Mouse (Mus musculus) heart, adult 2 months (tissue): ENCODE results near the gene Cd164l2. TPM values are rescaled to one million over a fixed set of nuclear protein-coding genes. Genes with fewer than 3 reads are reported as not detected.

Source experiments
- DNase-seq, 2 experiments: peaks; one replicate each; pipeline ENCODE4 v3.0.0; 2021
- H3K27ac ChIP-seq: fragments of 200-600 bp; 2 replicates; pipeline ENCODE4 v1.8.1; 2022
- H3K27me3 ChIP-seq: fragments of 200-500 bp; 2 replicates; pipeline ENCODE4 v1.6.1; 2012; ENCODE audit warnings: mild to moderate bottlenecking, low read length, inconsistent platforms, mixed read lengths; ENCODE audit not compliant: control insufficient read depth, insufficient read depth
- H3K36me3 ChIP-seq: fragments of 200-500 bp; 2 replicates; pipeline ENCODE4 v1.6.1; 2012; ENCODE audit warnings: low read length, inconsistent platforms; ENCODE audit not compliant: control insufficient read depth, insufficient read depth
- H3K4me1 ChIP-seq: fragments of 200-500 bp; 2 replicates; pipeline ENCODE4 v1.6.1; 2011; ENCODE audit warnings: low read length; ENCODE audit not compliant: control insufficient read depth, insufficient read depth
- H3K4me3 ChIP-seq: fragments of 200-600 bp; 2 replicates; pipeline ENCODE4 v1.8.1; 2022
- H3K79me2 ChIP-seq: fragments of 200-500 bp; replicated peaks from 2 replicates; pipeline ENCODE4 v1.6.1; 2012; ENCODE audit warnings: mild to moderate bottlenecking, inconsistent platforms, low read length, moderate library complexity, mixed read lengths; ENCODE audit not compliant: control insufficient read depth, insufficient read depth
- H3K9ac ChIP-seq: fragments of 200-500 bp; 2 replicates; pipeline ENCODE4 v1.6.1; 2012; ENCODE audit warnings: low read depth, mild to moderate bottlenecking, control low read depth, inconsistent platforms, low read length, mixed read lengths
- CTCF ChIP-seq: fragments of 200-600 bp; IDR thresholded peaks from 2 replicates; pipeline ENCODE4 v1.8.1; 2022; ENCODE audit warnings: antibody characterized with exemption, mild to moderate bottlenecking, moderate library complexity
- EP300 ChIP-seq: fragments of 200-500 bp; IDR thresholded peaks from 2 replicates; pipeline ENCODE4 v1.6.1; 2011; ENCODE audit warnings: low read depth, low read length, control low read depth; ENCODE audit not compliant: insufficient read depth
- POLR2A ChIP-seq: fragments of 200-500 bp; IDR thresholded peaks from 2 replicates; pipeline ENCODE4 v1.6.1; 2011; ENCODE audit warnings: mild to moderate bottlenecking, low read depth, low read length, control low read depth; ENCODE audit not compliant: insufficient read depth
- WGBS: fragments of 180-500 bp; shearing (Covaris S2); methylation state at CpG from one replicate; pipeline ENCODE4 v1.1.7; 2018; 5-methylcytosine and 5-hydroxymethylcytosine counted together
- intact Hi-C: fragments of 180-260 bp; cut with DNase I; formaldehyde crosslinking; loops from one replicate; pipeline ENCODE4 v1.15.1; 2025
- polyA plus RNA-seq: library from polyadenylated mRNA; depleted of rRNA; stranded (reverse); fragments of >200 nt; gene quantifications from 2 replicates; pipeline ENCODE4 v1.2.3, GENCODE M21; 2012
- total RNA-seq, 2 experiments: library from RNA; stranded (reverse); gene quantifications; 2 replicates each; pipeline ENCODE4 v1.2.3; 2021

Cd164l2 gene
- total and polyA plus RNA-seq, 3 experiments: 0.66 TPM; not detected in 2

GRCm38 (mm10) chr4:133178305-133178704 lies 33.6 kb upstream of the Cd164l2 start:
- no peak overlapping the region for H3K4me3 ChIP-seq
- TF ChIP-seq EP300 (no peak), POLR2A (no peak), CTCF (no peak)
- H3K27me3 ChIP-seq: no peaks in the 10 kb centered on the region
- no peak overlapping the region for H3K9ac ChIP-seq
- intact Hi-C loops: no loop called here
- no peak for DNase-seq
- peaks cover 10% of the 10 kb centered on the region for H3K79me2 ChIP-seq
- peaks cover 41% of the 10 kb centered on the region for H3K36me3 ChIP-seq
- H3K27ac ChIP-seq: peak overlapping the region; percentile 3; the same call in 1 of the 2 replicates
- peaks cover 38% of the 10 kb centered on the region for H3K4me1 ChIP-seq
- WGBS: 66% methylated on average over 5 of the region's 5 CpGs

- TF ChIP-seq EP300 (no peak), POLR2A (no peak), CTCF (no peak)
- H3K36me3 ChIP-seq: peaks cover 45% of the 10 kb centered on the region
- H3K9ac ChIP-seq: no peak overlapping the region
- H3K27ac ChIP-seq: no peak overlapping the region
- H3K79me2 ChIP-seq: peaks cover 10% of the 10 kb centered on the region
- H3K4me3 ChIP-seq: no peak overlapping the region
- 61% methylated on average over 7 of the region's 7 CpGs for WGBS
- no peak for DNase-seq
- peaks cover 37% of the 10 kb centered on the region for H3K4me1 ChIP-seq
- no peaks in the 10 kb centered on the region for H3K27me3 ChIP-seq
- intact Hi-C loops: no loop called here
Observed at GRCm38 (mm10) chr4:133179258-133179657, 32.7 kb upstream of the Cd164l2 start.

- peaks cover 26% of the 10 kb centered on the region for H3K4me1 ChIP-seq
- H3K4me3 ChIP-seq: no peak overlapping the region
- H3K9ac ChIP-seq: no peak overlapping the region
- intact Hi-C loops: no loop called here
- DNase-seq: no peak
- H3K27me3 ChIP-seq: no peaks in the 10 kb centered on the region
- H3K36me3 ChIP-seq: peaks cover 40% of the 10 kb centered on the region
- no peak for TF ChIP-seq CTCF
- no peak for TF ChIP-seq POLR2A
- no peak for TF ChIP-seq EP300
- peaks cover 6% of the 10 kb centered on the region; the same call in 1 of the 2 replicates for H3K79me2 ChIP-seq
- H3K27ac ChIP-seq: no peak overlapping the region; the same call in 1 of the 2 replicates
- 67% methylated on average over 8 of the region's 8 CpGs for WGBS
Observed at GRCm38 (mm10) chr4:133182439-133183033, 29.4 kb upstream of the Cd164l2 start.

- TF ChIP-seq CTCF: no peak
- no peak for TF ChIP-seq EP300
- TF ChIP-seq POLR2A: no peak
- Histone ChIP-seq H3K4me1 (peaks cover 20% of the 10 kb centered on the region), H3K4me3 (no peak overlapping the region), H3K36me3 (peaks cover 29% of the 10 kb centered on the region), H3K79me2 (peaks cover 6% of the 10 kb centered on the region), H3K27ac (peak overlapping the region; percentile 57), H3K9ac (no peak overlapping the region), H3K27me3 (no peaks in the 10 kb centered on the region)
- 74% methylated on average over 14 of the region's 14 CpGs for WGBS
- intact Hi-C loops: no loop called here
- DNase-seq: no peak
Observed at GRCm38 (mm10) chr4:133184031-133184897, 27.7 kb upstream of the Cd164l2 start.

GRCm38 (mm10) chr4:133184898-133185665 lies 26.8 kb upstream of the Cd164l2 start:
- Histone ChIP-seq H3K36me3 (peaks cover 27% of the 10 kb centered on the region), H3K27ac (peak overlapping the region; percentile 57), H3K79me2 (peaks cover 6% of the 10 kb centered on the region), H3K4me3 (no peak overlapping the region), H3K4me1 (peaks cover 16% of the 10 kb centered on the region), H3K9ac (no peak overlapping the region), H3K27me3 (no peaks in the 10 kb centered on the region)
- TF ChIP-seq EP300 (peak; percentile 47; the same call in 1 of the 2 replicates), POLR2A (no peak)
- peak; percentile 73 to 83 for DNase-seq
- intact Hi-C loops: no loop called here
- 42% methylated on average over 15 of the region's 15 CpGs for WGBS
